Mouse (Mus musculus) activated CD4-positive, CD25-positive, alpha-beta regulatory T cell, adult 4 months (primary cell): ENCODE data around the gene Fancd2. TPM values are rescaled to one million over a fixed set of nuclear protein-coding genes. Genes with fewer than 3 reads are reported as not detected.
A peak's percentile ranks its signal among the peaks of the same experiment; 100 is the strongest.

Source experiments
- ATAC-seq: one replicate; pipeline ENCODE4 v1.8.0; 2017
- polyA plus RNA-seq, 2 experiments: library from polyadenylated mRNA; unstranded; fragments of 100-300 nt; shearing (Covaris generic); gene quantifications; one replicate each; pipeline ENCODE4 v1.2.1; 2017

Gene Fancd2
- polyA plus RNA-seq, 2 experiments from 2014 or later: 4.4 to 7.2 TPM

DNA sequence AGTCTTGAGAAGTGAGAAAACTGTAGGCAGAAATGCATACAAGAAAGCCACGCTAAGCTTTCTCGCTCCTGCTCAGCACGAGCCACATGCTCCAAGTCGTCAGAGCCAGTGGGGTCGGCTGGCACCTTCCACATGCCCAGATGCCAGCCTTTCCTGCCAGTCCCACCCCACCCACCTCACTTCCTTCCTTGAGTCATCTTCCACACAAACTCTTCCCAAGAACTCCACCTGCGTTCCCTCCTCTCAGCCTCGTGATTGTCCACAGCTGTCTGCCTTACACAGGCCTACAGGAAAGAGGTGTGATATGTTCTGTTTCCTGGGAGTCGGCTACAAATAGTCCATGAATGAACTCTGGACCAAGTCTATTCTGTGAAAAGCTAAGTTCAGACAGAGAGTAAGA is 8.1 kb upstream of the Fancd2 start:
- ATAC-seq: no peak

DNA sequence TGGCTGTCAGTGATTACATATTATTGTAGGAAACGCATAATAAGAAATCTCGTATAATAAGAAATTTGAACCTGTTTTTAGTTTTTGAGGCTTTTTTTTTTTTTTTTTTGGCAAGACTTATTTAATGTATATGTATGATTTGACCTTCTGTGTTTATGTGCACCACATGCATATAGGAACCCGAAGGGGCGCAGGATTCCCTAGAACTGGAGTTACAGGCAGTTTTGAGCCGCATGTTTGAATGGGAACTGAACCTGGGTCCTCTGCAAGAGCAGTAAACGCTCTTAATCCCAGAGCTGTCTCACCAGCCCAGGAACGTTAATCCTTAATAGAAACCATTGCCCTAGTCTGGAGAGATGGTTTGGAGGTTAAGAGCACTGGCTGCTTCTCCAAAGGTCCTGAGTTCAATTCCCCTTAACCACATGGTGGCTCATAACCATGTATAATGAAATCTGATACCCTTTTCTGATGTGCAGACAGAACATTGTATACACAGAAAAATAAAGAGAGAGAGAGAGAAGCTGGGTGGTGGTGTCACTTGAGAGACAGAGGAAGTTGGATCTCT is 440 bp downstream of the Fancd2 start:
- ATAC-seq: no peak

- ATAC-seq: no peak
Observed at GRCm38 (mm10) chr6:113534886-113535285, 3.4 kb downstream of the Fancd2 start.

- ATAC-seq: no peak
Observed at GRCm38 (mm10) chr6:113541610-113542009, 10.1 kb downstream of the Fancd2 start.

DNA sequence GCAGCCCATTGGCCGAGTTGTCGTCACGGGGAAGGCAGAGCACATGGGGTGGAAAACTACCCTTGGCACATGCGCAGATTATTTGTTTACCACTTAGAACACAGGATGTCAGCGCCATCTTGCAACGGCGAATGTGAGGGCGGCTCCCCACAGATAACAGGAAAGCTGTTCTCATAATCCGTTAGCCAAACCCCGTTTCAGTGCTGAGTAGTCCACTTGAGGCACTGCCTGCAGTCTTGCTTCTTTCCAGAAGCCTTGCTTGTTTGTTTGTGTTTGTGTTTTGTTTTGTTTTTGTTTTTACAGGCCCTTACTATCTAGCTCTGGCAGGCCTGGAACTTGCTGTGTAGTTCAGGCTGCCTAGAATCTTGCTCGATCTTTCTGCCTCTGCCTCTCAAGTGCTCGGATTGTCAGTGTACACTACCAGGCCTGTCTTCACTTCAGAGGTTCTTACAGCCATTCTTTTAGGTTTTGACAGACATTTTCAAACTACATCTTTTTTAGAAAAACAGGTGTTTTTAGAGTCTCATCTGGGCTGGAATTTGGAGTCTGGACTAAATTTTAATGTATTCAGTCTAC is 12.5 kb downstream of the Fancd2 start:
- ATAC-seq: no peak

- no peak for ATAC-seq
Observed at GRCm38 (mm10) chr6:113559736-113560135, 28.3 kb downstream of the Fancd2 start.

DNA sequence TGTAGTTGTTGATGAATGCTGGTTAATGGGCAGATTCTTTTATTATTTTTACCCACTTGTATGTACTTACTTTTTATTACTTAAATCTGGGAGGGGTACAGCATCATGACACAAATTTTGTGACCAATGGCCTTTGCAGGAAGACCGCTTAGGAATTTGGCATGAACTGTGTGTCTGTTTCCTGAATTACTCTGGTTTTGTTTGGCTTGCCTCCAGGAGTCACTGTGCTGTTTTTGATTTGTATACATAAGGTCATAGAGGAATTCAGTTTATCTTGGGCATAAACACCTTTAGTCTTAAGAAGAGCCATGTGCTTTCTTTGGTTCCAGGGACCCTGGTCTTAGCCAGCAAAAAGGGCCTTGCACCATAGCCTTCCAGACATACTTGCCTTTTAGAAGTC is 33.1 kb downstream of the Fancd2 start:
- ATAC-seq: no peak

DNA sequence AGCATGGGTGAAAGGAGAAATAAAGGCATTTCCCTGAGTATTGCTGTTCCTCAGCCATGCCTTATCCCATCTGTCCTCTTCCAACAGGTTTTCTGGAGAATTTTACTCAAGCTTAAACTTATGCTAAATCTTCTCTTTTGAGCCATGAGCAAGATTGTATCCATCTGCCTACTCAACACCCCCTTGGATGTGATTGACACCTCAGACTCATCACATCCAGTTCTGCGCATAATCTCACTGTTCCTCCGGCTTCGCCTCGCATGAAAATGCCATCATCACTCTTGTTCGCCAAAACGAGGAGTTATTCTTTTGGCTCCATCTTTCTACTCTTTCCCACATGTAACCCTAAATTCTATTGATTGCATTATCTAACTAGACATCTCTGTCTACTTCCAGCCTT is 44.6 kb downstream of the Fancd2 start:
- no peak for ATAC-seq

GRCm38 (mm10) chr6:113579306-113579705 is 47.8 kb downstream of the Fancd2 start:
- ATAC-seq: no peak

DNA sequence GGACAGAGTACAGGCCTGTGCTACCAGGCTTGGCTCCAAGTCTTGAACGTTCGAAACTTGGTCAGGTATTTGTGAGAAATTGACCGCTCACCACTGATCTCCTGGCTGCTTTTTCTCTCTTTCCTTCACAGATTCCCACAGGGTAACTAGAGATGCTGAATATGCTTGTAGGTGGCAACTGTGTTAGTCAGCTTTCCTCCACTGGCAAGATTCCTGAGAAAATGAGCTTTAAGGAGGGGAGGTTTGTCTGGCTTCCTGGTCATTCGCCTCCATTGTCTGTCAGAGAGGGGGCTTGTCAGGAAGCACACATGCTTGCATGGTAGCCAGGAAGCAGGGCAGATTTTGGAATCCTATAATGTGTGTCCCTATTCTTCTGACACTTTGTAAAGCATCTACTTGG is 51.5 kb downstream of the Fancd2 start:
- no peak for ATAC-seq

- ATAC-seq: no peak
Observed at GRCm38 (mm10) chr6:113585065-113585464, 53.6 kb downstream of the Fancd2 start.

- ATAC-seq: no peak
Observed at GRCm38 (mm10) chr6:113586466-113587183, 55.1 kb downstream of the Fancd2 start.

DNA sequence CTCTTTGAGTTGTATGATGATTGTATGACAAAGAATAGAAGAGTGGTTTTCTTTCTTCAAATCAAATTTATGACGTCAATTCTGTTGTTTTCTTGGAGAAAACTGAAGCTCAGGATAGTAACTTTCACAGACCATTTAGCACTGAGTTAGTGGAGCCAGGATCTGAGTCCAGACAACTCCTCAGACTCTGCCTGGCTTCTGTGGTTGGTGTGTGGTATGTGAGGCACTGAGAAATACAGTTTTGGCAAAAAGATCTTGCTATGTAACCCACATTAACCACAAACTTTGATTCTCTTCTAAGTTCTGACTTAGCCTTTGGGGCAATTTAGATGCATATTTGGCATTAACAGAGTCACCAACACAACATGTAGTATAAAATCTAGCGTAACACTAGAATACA is 61.2 kb downstream of the Fancd2 start:
- no peak for ATAC-seq

DNA sequence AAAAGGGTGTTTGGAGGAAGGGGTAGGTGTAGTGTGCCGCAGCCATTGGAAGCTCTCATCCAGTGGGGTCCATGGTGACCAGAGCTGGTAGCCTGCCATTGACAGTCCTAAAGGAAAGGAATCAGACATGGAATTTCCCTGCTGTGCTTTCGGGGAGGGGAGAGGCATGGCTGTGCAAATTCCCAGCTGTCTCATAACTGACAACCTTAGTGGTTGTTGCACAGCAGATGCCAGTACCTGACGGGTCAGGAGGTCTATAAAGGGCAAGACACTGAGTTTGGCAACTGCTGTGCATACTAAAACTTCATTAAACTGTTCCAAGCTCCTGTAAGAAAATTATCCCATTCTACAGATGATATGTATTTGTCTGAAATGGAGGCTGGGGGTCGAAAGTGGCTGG is 66.5 kb downstream of the Fancd2 start:
- ATAC-seq: no peak

GRCm38 (mm10) chr6:113599833-113600232 is 68.4 kb downstream of the Fancd2 start:
- ATAC-seq: no peak

GRCm38 (mm10) chr6:113600543-113601139 is 69.2 kb downstream of the Fancd2 start, which contains the start of gene Fancd2os:
TSS of gene Fancd2os (minus strand) at chr6:113600715.
- ATAC-seq: no peak

GRCm38 (mm10) chr6:113602821-113603220 is 71.3 kb downstream of the Fancd2 start:
- ATAC-seq: no peak

DNA sequence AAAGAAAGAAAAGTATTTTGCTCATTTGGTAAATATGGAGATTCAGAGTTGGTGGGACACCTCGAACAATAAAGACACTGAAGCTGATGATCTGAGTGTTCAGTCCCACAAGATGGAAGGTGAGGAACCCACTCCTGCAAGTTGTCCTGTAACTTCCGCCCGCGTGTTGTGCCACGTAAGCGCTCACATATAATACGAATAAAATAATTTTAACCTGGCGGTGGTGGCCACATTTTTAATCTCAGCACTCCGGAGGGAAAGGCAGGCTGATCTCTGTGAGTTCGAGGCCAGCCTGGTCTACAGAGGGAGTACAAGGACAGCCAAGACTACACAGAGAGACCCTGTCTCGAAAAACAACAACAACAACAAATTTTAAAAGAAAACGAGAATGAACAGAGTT is 72.5 kb downstream of the Fancd2 start:
- ATAC-seq: no peak

- ATAC-seq: peak; percentile 74
Observed at GRCm38 (mm10) chr6:113604432-113605223, 73.1 kb downstream of the Fancd2 start, which contains the start of gene Brk1. TSS of gene Brk1 (plus strand) at chr6:113604772.

DNA sequence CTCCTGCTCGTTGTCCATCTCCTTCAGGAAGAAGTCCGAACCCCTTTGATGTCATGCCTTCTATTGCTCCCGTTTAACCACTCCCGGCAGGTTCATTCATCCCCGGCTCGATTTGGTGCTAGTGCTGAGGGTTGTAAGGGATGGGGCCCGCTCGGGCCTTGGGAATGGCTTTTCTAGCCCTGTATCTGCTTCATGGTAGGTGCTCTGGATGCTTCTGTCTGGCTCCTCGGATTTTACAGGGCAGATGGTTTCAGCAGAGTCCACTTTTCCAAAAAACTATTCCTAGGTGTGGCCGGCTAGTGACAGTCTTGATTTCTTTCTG is 73.7 kb downstream of the Fancd2 start:
- ATAC-seq: no peak

- ATAC-seq: no peak
Observed at GRCm38 (mm10) chr6:113608871-113609270, 77.4 kb downstream of the Fancd2 start.

GRCm38 (mm10) chr6:113609293-113609692 is 77.8 kb downstream of the Fancd2 start:
- ATAC-seq: no peak
